27 mouse cellular contexts compared by ENCODE assay signal in the genomic region with DNA sequence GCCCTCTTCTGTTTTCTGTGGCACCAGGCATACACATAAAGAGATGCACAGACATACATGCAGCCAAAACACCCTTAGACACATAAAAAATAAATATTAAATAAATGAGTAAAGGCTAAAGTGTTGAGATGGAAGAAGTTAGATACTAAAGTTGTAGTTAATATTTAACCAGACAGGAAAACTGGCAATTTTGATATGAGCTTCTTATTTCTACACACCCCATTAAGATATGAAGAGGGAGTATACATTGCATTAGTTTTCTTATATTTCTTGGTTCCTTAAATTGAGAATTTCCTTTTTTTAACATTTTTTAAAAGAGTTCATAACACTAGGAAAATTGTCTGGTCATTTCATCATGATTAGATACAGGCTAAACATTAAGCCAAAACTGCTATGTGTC.
"Had no signal": no experiment of that assay in that cellular context is flagged by ENCODE, and none has a peak within 500 bp of the region (broad histone marks: within the 10 kb centered on the region; RNA-seq: fewer than 3 reads in every experiment).

No protein-coding gene starts in this region.

- H3K9me3 ChIP-seq: limb, embryonic 10.5 days; limb, embryonic 12.5 days; limb, embryonic 13.5 days; limb, embryonic 15.5 days; liver, embryonic 12.5 days; liver, embryonic 13.5 days; liver, embryonic 15.5 days; lung, embryonic 15.5 days; megakaryocyte, embryonic 14.5 days; midbrain, embryonic 10.5 days; midbrain, embryonic 12.5 days; midbrain, embryonic 13.5 days; midbrain, embryonic 15.5 days had no signal

- H3K4me1 ChIP-seq: limb, embryonic 10.5 days; limb, embryonic 12.5 days; limb, embryonic 13.5 days; limb, embryonic 15.5 days; liver, embryonic 12.5 days; liver, embryonic 13.5 days; liver, embryonic 15.5 days; lung, embryonic 15.5 days; midbrain, embryonic 10.5 days; midbrain, embryonic 12.5 days had no signal

- H3K9ac ChIP-seq: limb, embryonic 12.5 days; limb, embryonic 13.5 days; limb, embryonic 15.5 days; liver, embryonic 12.5 days; liver, embryonic 13.5 days; liver, embryonic 14.5 days; liver, embryonic 15.5 days; liver, postnatal 0 days; lung, embryonic 14.5 days; lung, embryonic 15.5 days; midbrain, embryonic 12.5 days; midbrain, embryonic 13.5 days; midbrain, embryonic 15.5 days had no signal

- H3K27me3 ChIP-seq: limb, embryonic 12.5 days; limb, embryonic 13.5 days; limb, embryonic 15.5 days; liver, embryonic 12.5 days; liver, embryonic 13.5 days; liver, embryonic 15.5 days; lung, embryonic 15.5 days; megakaryocyte, embryonic 14.5 days; midbrain, embryonic 12.5 days; midbrain, embryonic 13.5 days; midbrain, embryonic 15.5 days had no signal

- H3K4me3 ChIP-seq: left cerebral cortex, adult 2 months; limb, embryonic 10.5 days; limb, embryonic 12.5 days; limb, embryonic 13.5 days; limb, embryonic 15.5 days; liver, embryonic 12.5 days; liver, embryonic 13.5 days; liver, embryonic 15.5 days; lung, embryonic 15.5 days; megakaryocyte, embryonic 14.5 days; midbrain, embryonic 10.5 days; midbrain, embryonic 12.5 days; midbrain, embryonic 13.5 days; midbrain, embryonic 15.5 days; myocyte had no signal

- DNase-seq: left cerebral cortex, postnatal 4 days; liver; liver, embryonic 13.5 days; liver, postnatal 0 days; lung, adult 18-20 months; lung, adult 2 months; lung, embryonic 14.5 days; lung, postnatal 10 days; lung, postnatal 36 days; lung, postnatal 4 days; midbrain, embryonic 14.5 days had no signal

- H3K36me3 ChIP-seq: limb, embryonic 10.5 days; limb, embryonic 12.5 days; limb, embryonic 15.5 days; liver, embryonic 12.5 days; liver, embryonic 13.5 days; liver, embryonic 15.5 days; lung, embryonic 15.5 days; midbrain, embryonic 10.5 days; midbrain, embryonic 12.5 days; midbrain, embryonic 13.5 days; midbrain, embryonic 15.5 days had no signal

- H3K27ac ChIP-seq: left cerebral cortex, adult 2 months; limb, embryonic 10.5 days; limb, embryonic 12.5 days; limb, embryonic 13.5 days; limb, embryonic 15.5 days; liver, embryonic 12.5 days; liver, embryonic 13.5 days; liver, embryonic 14.5 days; liver, embryonic 15.5 days; lung, embryonic 15.5 days; macrophage; midbrain, embryonic 10.5 days; midbrain, embryonic 12.5 days; midbrain, embryonic 13.5 days; midbrain, embryonic 15.5 days had no signal
